Mouse (Mus musculus) CH12.LX (cell line): ENCODE measurements around the gene Hspb9.
A peak's percentile ranks its signal among the peaks of the same experiment; 100 is the strongest.

Source experiments
- CHD2 ChIP-seq: IDR thresholded peaks from 2 replicates; pipeline ENCODE4 v1.6.1; 2011; ENCODE audit warnings: low read length, improper control_type of control experiment
- CTCF ChIP-seq, 2 experiments: IDR thresholded peaks in 1 of 2; conservative IDR thresholded peaks in 1 of 2; 2 replicates each; pipeline ENCODE4 v1.5.1; 2011 to 2012; ENCODE audit warnings: low read depth in 2 of 2, low read length in 2 of 2, improper control_type of control experiment in 1 of 2, inconsistent platforms in 1 of 2, mild to moderate bottlenecking in 1 of 2, moderate library complexity in 1 of 2
- EP300 ChIP-seq: IDR thresholded peaks from 2 replicates; pipeline ENCODE4 v1.6.1; 2011; ENCODE audit warnings: low read length, improper control_type of control experiment
- ETS1 ChIP-seq: conservative IDR thresholded peaks from 2 replicates; pipeline ENCODE4 v1.6.1; 2012; ENCODE audit warnings: low read depth, mild to moderate bottlenecking, inconsistent platforms, low read length, improper control_type of control experiment, moderate library complexity
- GABPA ChIP-seq: IDR thresholded peaks from 2 replicates; pipeline ENCODE4 v1.6.1; 2012; ENCODE audit warnings: low read depth, low read length, improper control_type of control experiment, inconsistent platforms; ENCODE audit not compliant: insufficient replicate concordance
- MAFK ChIP-seq: IDR thresholded peaks from 2 replicates; pipeline ENCODE4 v1.6.1; 2011; ENCODE audit warnings: low read length, improper control_type of control experiment; ENCODE audit not compliant: insufficient replicate concordance
- MAX ChIP-seq: IDR thresholded peaks from 2 replicates; pipeline ENCODE4 v1.6.1; 2011; ENCODE audit warnings: low read length, improper control_type of control experiment
- MYC ChIP-seq: IDR thresholded peaks from 2 replicates; pipeline ENCODE4 v1.6.1; 2011; ENCODE audit warnings: low read depth, mild to moderate bottlenecking, improper control_type of control experiment, low read length
- POLR2A ChIP-seq: IDR thresholded peaks from 2 replicates; pipeline ENCODE4 v1.6.1; 2011; ENCODE audit warnings: low read depth, mild to moderate bottlenecking, improper control_type of control experiment, low read length
- RCOR1 ChIP-seq: conservative IDR thresholded peaks from 2 replicates; pipeline ENCODE4 v1.6.1; 2012; ENCODE audit warnings: low read depth, mild to moderate bottlenecking, inconsistent platforms, low read length, improper control_type of control experiment
- TCF12 ChIP-seq: IDR thresholded peaks from 2 replicates; pipeline ENCODE4 v1.6.1; 2014; ENCODE audit warnings: low read depth, mild to moderate bottlenecking, inconsistent platforms, low read length, improper control_type of control experiment
- USF2 ChIP-seq: conservative IDR thresholded peaks from 2 replicates; pipeline ENCODE4 v1.6.1; 2011; ENCODE audit warnings: low read depth, low read length, improper control_type of control experiment
- ZC3H11A ChIP-seq: IDR thresholded peaks from 2 replicates; pipeline ENCODE4 v1.6.1; 2012; ENCODE audit warnings: low read depth, mild to moderate bottlenecking, inconsistent platforms, low read length, improper control_type of control experiment

DNA sequence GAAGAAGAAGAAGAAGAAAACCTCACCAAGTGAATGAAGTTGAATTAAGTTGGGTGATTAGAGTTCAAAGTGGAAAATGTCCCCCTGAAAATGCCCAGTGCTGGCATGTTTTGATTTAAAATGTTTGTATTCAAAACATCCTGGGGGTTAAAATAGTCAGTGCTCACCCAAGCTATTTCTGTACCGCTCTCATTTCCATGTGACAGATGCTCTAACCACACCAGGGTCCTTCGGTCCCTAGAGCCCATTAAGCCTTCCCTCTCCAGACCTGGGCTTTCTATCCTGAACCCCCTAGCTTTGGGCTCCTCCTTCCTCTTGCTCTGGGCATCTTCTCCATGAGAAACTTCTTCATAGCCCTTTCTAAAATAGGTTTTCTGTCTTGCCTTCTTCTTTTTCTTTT lies 29.6 kb upstream of the Hspb9 start:
- TF ChIP-seq ZC3H11A (no peak), CTCF (conservative IDR thresholded peaks at IDR 0.05 in 1 of 2, IDR thresholded peaks at IDR 0.05 in 1 of 2; ENCODE audit: low read depth in 2 of 2, low read length in 2 of 2) (no peak), TCF12 (peak; percentile 26; the same call in 1 of the 2 replicates), ETS1 (no peak), POLR2A (no peak), MYC (no peak), EP300 (peak; percentile 54; the same call in 1 of the 2 replicates), MAFK (no peak), USF2 (no peak), MAX (no peak), RCOR1 (no peak), GABPA (no peak), CHD2 (no peak)
